ENCODE assay signal across 20 mouse cellular contexts in genomic region chr13:31080215-31080614, GRCm38 (mm10).
DNase-seq lines count a peak whose midpoint lies in the region; ATAC-seq and TF ChIP-seq lines count a peak whose summit lies in the region.
"Had no signal": no experiment of that assay in that cellular context is flagged by ENCODE, and none has a peak within 500 bp of the region (broad histone marks: within the 10 kb centered on the region; RNA-seq: fewer than 3 reads in every experiment).

No protein-coding gene starts in this region.

- TF ChIP-seq CTCF in E14TG2a.4 (conservative IDR thresholded peaks at IDR 0.05; ENCODE audit: low read length) = no peak

- H3K4me1 ChIP-seq in kidney, embryonic 14.5 days (ENCODE audit: control insufficient read depth, insufficient read depth, low read length) = no peaks in the 10 kb centered on the region
- peaks cover 7% of the 10 kb centered on the region; the same call in 1 of the 2 replicates for H3K4me1 ChIP-seq in E14TG2a.4 (replicated peaks; ENCODE audit: low read depth, low read length)
- no peaks in the 10 kb centered on the region; the same call in 1 of the 2 replicates for H3K4me1 ChIP-seq in embryonic facial prominence, embryonic 14.5 days (ENCODE audit: control insufficient read depth, insufficient read depth, low read length)
- H3K4me1 ChIP-seq: forebrain, embryonic 15.5 days; liver, embryonic 12.5 days had no signal

- H3K27me3 ChIP-seq in kidney, embryonic 14.5 days (ENCODE audit: control insufficient read depth, insufficient read depth, low read length) = peaks cover 44% of the 10 kb centered on the region
- H3K27me3 ChIP-seq in E14TG2a.4 (ENCODE audit: insufficient read depth, low read length) = 0 out of 2 replicates have a peak, but pooled peaks cover 2% of the 10 kb centered on the region
- peaks cover 19% of the 10 kb centered on the region for H3K27me3 ChIP-seq in embryonic facial prominence, embryonic 14.5 days (replicated peaks; ENCODE audit: control insufficient read depth, insufficient read depth, low read length)

- H3K36me3 ChIP-seq in kidney, embryonic 14.5 days (ENCODE audit: control insufficient read depth, insufficient read depth, low read length) = no peaks in the 10 kb centered on the region
- H3K36me3 ChIP-seq in E14TG2a.4 (ENCODE audit: insufficient read depth, low read length) = no peaks in the 10 kb centered on the region
- H3K36me3 ChIP-seq in embryonic facial prominence, embryonic 14.5 days (ENCODE audit: control insufficient read depth, insufficient read depth, low read length) = no peaks in the 10 kb centered on the region
- H3K36me3 ChIP-seq: forebrain, embryonic 15.5 days; liver, embryonic 12.5 days had no signal

- DNase-seq in kidney, adult 18-20 months = no peak
- DNase-seq in embryo, embryonic 10.5 days (ENCODE audit: low spot score) = peak; percentile 46
- DNase-seq in embryonic facial prominence, embryonic 14.5 days (ENCODE audit: low spot score) = peak; percentile 32
- no peak for DNase-seq in heart, postnatal 36 days
- DNase-seq in B cell, adult 2 months = no peak
- no peak for DNase-seq in layer of hippocampus, postnatal 14 days (ENCODE audit: low spot score in 2 of 2)
- DNase-seq: adrenal gland, postnatal 10 days; cerebellum, adult 9-11 months; gastrocnemius, postnatal 25 days; heart, adult 2 months; heart, postnatal 4 days; kidney, postnatal 14 days; lung, adult 2 months; thymus, adult 2 months had no signal

- intact Hi-C loops in heart, postnatal 36 days (cut with DNase I) = loop anchor here (5.0 kb wide), 1 partner anchor 193 kb away; no protein-coding TSS in a partner anchor

- H3K4me2 ChIP-seq in kidney, embryonic 14.5 days (replicated peaks; ENCODE audit: low read depth, low read length) = no peak overlapping the region
- H3K4me2 ChIP-seq in embryonic facial prominence, embryonic 14.5 days (ENCODE audit: low read depth, low read length) = peak overlapping the region; percentile 3; the same call in 1 of the 2 replicates
- H3K4me2 ChIP-seq: forebrain, embryonic 15.5 days; liver, embryonic 12.5 days; midbrain, embryonic 11.5 days had no signal

- H3K9me3 ChIP-seq in kidney, embryonic 14.5 days (ENCODE audit: control insufficient read depth, low read length) = no peaks in the 10 kb centered on the region
- no peaks in the 10 kb centered on the region for H3K9me3 ChIP-seq in E14TG2a.4 (ENCODE audit: low read length)
- H3K9me3 ChIP-seq in embryonic facial prominence, embryonic 14.5 days (ENCODE audit: control insufficient read depth, low read length) = no peaks in the 10 kb centered on the region
- H3K9me3 ChIP-seq: forebrain, embryonic 15.5 days; liver, embryonic 12.5 days had no signal

- H3K4me3 ChIP-seq in kidney, embryonic 14.5 days (ENCODE audit: low read length) = 0 out of 2 replicates have a peak overlapping the region, but pooled peaks have one; percentile 2
- 0 out of 2 replicates have a peak overlapping the region, but pooled peaks have one; percentile 10 for H3K4me3 ChIP-seq in E14TG2a.4 (replicated peaks; ENCODE audit: low read length)
- no peak overlapping the region for H3K4me3 ChIP-seq in embryonic facial prominence, embryonic 14.5 days (ENCODE audit: low read depth, low read length)
- H3K4me3 ChIP-seq: forebrain, embryonic 15.5 days; heart, adult 2 months; liver, embryonic 12.5 days had no signal

- WGBS in kidney, embryonic 14.5 days = 7% methylated on average over 4 of the region's 4 CpGs
- 20% methylated on average over 4 of the region's 4 CpGs for WGBS in embryonic facial prominence, embryonic 14.5 days

- no peak overlapping the region for H3K9ac ChIP-seq in kidney, embryonic 14.5 days (ENCODE audit: low read depth, low read length)
- no peak overlapping the region for H3K9ac ChIP-seq in embryonic facial prominence, embryonic 14.5 days (ENCODE audit: low read depth, low read length)
- H3K9ac ChIP-seq: forebrain, embryonic 15.5 days; liver, embryonic 12.5 days had no signal

- H3K27ac ChIP-seq in kidney, embryonic 14.5 days (ENCODE audit: low read depth, low read length) = no peak overlapping the region
- no peak overlapping the region for H3K27ac ChIP-seq in embryonic facial prominence, embryonic 14.5 days (replicated peaks; ENCODE audit: low read depth, low read length)
- H3K27ac ChIP-seq: forebrain, embryonic 15.5 days; heart, adult 2 months; hindbrain, postnatal 0 days; liver, embryonic 12.5 days had no signal

- no peak for ATAC-seq in kidney, embryonic 14.5 days (ENCODE audit: low FRiP score, low TSS enrichment)
- ATAC-seq in embryonic facial prominence, embryonic 14.5 days (ENCODE audit: low read depth) = peak; percentile 55; the same call in 1 of the 2 replicates
- ATAC-seq: forebrain, embryonic 15.5 days; hindbrain, postnatal 0 days; liver, embryonic 12.5 days had no signal

Comparison
In these comparisons a context has a peak if more than half of its experiments do, and no peak if none do; other contexts are left out.
1. DNase-seq: peak in embryo, embryonic 10.5 days (single experiment) and embryonic facial prominence, embryonic 14.5 days (single experiment); none in kidney, adult 18-20 months (single experiment), heart, postnatal 36 days (0 of 2), B cell, adult 2 months (0 of 2) and layer of hippocampus, postnatal 14 days (0 of 2).